Comparison of ENCODE assay signal across 8 mouse cellular contexts in genomic region chr11:78886693-78887092, GRCm38 (mm10). TPM values are rescaled to one million over a fixed set of nuclear protein-coding genes. Genes with fewer than 3 reads are reported as not detected.
DNase-seq lines count a peak whose midpoint lies in the region; ATAC-seq lines count a peak whose summit lies in the region.

No protein-coding gene starts in this region.

- ATAC-seq in megakaryocyte, adult 5-6 weeks (ENCODE audit: poor library complexity, severe bottlenecking) = no peak
- ATAC-seq in hindbrain, embryonic 16.5 days = peak; percentile 30; the same call in 1 of the 2 replicates
- ATAC-seq in stomach, embryonic 16.5 days (ENCODE audit: insufficient read depth, low FRiP score) = no peak

- no peak overlapping the region for H3K9ac ChIP-seq in hindbrain, embryonic 16.5 days (ENCODE audit: low read depth, low read length)
- no peak overlapping the region for H3K9ac ChIP-seq in stomach, embryonic 16.5 days (ENCODE audit: low read length)

- DNase-seq in adrenal gland, adult (ENCODE audit: inconsistent age in 2 of 2, low spot score in 1 of 2) = peak; percentile 16 to 44
- no peak for DNase-seq in adrenal gland, postnatal 14 days
- DNase-seq in urinary bladder, postnatal 25 days (ENCODE audit: low spot score) = no peak
- no peak for DNase-seq in spleen, postnatal 10 days (ENCODE audit: low spot score in 2 of 2)

- 0 out of 2 replicates have a peak, but pooled peaks cover 1% of the 10 kb centered on the region for H3K9me3 ChIP-seq in megakaryocyte, embryonic 14.5 days
- no peaks in the 10 kb centered on the region for H3K9me3 ChIP-seq in hindbrain, embryonic 16.5 days (ENCODE audit: control insufficient read depth, low read length)
- no peaks in the 10 kb centered on the region for H3K9me3 ChIP-seq in stomach, embryonic 16.5 days (replicated peaks; ENCODE audit: control insufficient read depth, low read length)

- H3K4me2 ChIP-seq in hindbrain, embryonic 16.5 days (ENCODE audit: low read length) = peak overlapping the region; percentile 12; the same call in 1 of the 2 replicates
- H3K4me2 ChIP-seq in stomach, embryonic 16.5 days (ENCODE audit: low read depth, low read length) = 0 out of 2 replicates have a peak overlapping the region, but pooled peaks have one; percentile 2

- H3K4me3 ChIP-seq in megakaryocyte, embryonic 14.5 days (replicated peaks) = peak overlapping the region; percentile 73
- H3K4me3 ChIP-seq in hindbrain, embryonic 16.5 days (ENCODE audit: low read length) = no peak overlapping the region
- H3K4me3 ChIP-seq in stomach, embryonic 16.5 days (replicated peaks; ENCODE audit: low read length) = no peak overlapping the region

- H3K27ac ChIP-seq in hindbrain, embryonic 16.5 days (ENCODE audit: low read depth, low read length) = peak overlapping the region; percentile 79
- H3K27ac ChIP-seq in stomach, embryonic 16.5 days (ENCODE audit: low read length) = no peak overlapping the region

- H3K27me3 ChIP-seq in megakaryocyte, embryonic 14.5 days (replicated peaks) = peaks cover 9% of the 10 kb centered on the region
- H3K27me3 ChIP-seq in hindbrain, embryonic 16.5 days (replicated peaks; ENCODE audit: control insufficient read depth, insufficient read depth, low read length) = no peaks in the 10 kb centered on the region
- H3K27me3 ChIP-seq in stomach, embryonic 16.5 days (ENCODE audit: control insufficient read depth, insufficient read depth, low read length) = no peaks in the 10 kb centered on the region

- no peaks in the 10 kb centered on the region for H3K36me3 ChIP-seq in megakaryocyte, embryonic 14.5 days (replicated peaks; ENCODE audit: low read length)
- H3K36me3 ChIP-seq in hindbrain, embryonic 16.5 days (ENCODE audit: control insufficient read depth, insufficient read depth, low read length) = no peaks in the 10 kb centered on the region
- H3K36me3 ChIP-seq in stomach, embryonic 16.5 days (ENCODE audit: control insufficient read depth, insufficient read depth, low read length) = no peaks in the 10 kb centered on the region

- peaks cover 20% of the 10 kb centered on the region for H3K4me1 ChIP-seq in megakaryocyte, embryonic 14.5 days
- peaks cover 15% of the 10 kb centered on the region for H3K4me1 ChIP-seq in hindbrain, embryonic 16.5 days (ENCODE audit: control insufficient read depth, insufficient read depth, low read depth, low read length)
- H3K4me1 ChIP-seq in stomach, embryonic 16.5 days (ENCODE audit: control insufficient read depth, insufficient read depth, low read length) = peaks cover 13% of the 10 kb centered on the region; the same call in 1 of the 2 replicates

- 23% methylated on average over 1 of the region's 1 CpGs for WGBS in hindbrain, embryonic 16.5 days
- 79% methylated on average over 1 of the region's 1 CpGs for WGBS in stomach, embryonic 16.5 days

RNA-seq across cellular contexts. Expression of gene Nos2, which starts 33.9 kb away (rescaled TPM):
- 2.8 and 4.1 TPM in 2 replicates for total RNA-seq in adrenal gland, postnatal 14 days (2021)
- polyA plus RNA-seq in megakaryocyte, embryonic 14.5 days (2012; ENCODE audit: insufficient read depth, low replicate concordance) = 0.06 TPM in 1 of 2 replicates, not detected in the other
- not detected in 2 replicates for total RNA-seq in megakaryocyte, adult 5-6 weeks (2015)
- not detected in 2 replicates for total RNA-seq in megakaryocyte, adult 5-6 weeks (2017)
- 0.96 and 1.2 TPM in 2 replicates for polyA plus RNA-seq in hindbrain, embryonic 16.5 days (2015; fragmentation: Nextera tagmentation; extraction: Ambion mirVana)
- polyA plus RNA-seq in stomach, embryonic 16.5 days (2015; fragmentation: Nextera tagmentation; extraction: Ambion mirVana) = 1.3 and 1.6 TPM in 2 replicates

Comparison
In these comparisons a context has a peak if more than half of its experiments do, and no peak if none do; other contexts are left out.
1. DNase-seq: peak in adrenal gland, adult (2 of 2); none in adrenal gland, postnatal 14 days (single experiment), urinary bladder, postnatal 25 days (single experiment) and spleen, postnatal 10 days (0 of 2).